Mouse (Mus musculus) ES-Bruce4 (cell line): ENCODE measurements around the gene Sh3rf3.

Source experiments
- CTCF ChIP-seq: IDR thresholded peaks from one replicate; pipeline ENCODE4 v1.8.1; 2011; ENCODE audit warnings: low read depth, low read length
- POLR2A ChIP-seq: IDR thresholded peaks from one replicate; pipeline ENCODE4 v1.8.1; 2011; ENCODE audit warnings: low read length; ENCODE audit not compliant: insufficient read depth

DNA sequence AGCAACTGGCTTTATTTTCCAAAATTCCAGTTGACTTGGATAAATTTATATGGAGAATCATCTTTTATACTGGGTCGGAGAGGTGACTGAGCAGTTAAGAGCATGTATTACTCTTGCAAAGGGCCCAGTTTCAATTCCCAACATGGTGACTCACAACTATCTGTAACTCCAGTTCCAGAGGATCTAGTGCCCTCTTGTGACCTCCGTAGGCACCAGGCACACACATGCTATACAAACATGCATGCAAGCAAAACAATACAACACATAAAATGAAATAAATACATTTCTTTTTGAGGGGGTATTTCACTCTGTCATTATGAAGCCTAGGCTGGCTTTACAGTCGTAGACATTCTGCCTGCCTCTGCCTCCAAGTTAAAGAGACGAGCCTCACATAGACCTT is 237.3 kb downstream of the Sh3rf3 start:
- TF ChIP-seq POLR2A (no peak), CTCF (no peak)
